ENCODE assay signal across 8 mouse cellular contexts in the genomic region with DNA sequence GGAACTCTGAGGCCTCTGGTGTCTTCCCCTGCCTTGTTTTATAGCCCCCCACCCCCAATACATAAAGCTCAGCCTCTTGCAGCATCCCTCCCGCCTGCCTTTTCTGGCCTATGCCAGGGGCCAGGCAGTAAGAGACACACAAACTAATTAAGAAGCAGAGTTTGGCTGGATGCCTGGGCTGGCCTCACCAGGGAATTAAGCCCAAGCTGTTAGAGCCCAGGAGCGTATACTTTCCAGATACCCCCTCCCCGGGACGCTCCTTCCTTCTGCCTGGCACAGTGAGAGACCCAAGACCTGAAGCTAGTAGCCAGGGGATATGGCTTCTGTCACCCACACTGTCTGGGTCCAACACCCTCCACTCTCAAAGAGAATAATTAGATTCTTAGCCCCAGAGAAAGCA.
DNase-seq lines count a peak whose midpoint lies in the region; ATAC-seq lines count a peak whose summit lies in the region.

No protein-coding gene starts in this region.

- peak; percentile 41 for DNase-seq in adrenal gland, postnatal 14 days
- no peak for DNase-seq in adrenal gland, postnatal 4 days (ENCODE audit: low spot score in 2 of 2)
- peak; percentile 45 for DNase-seq in lung, postnatal 10 days
- DNase-seq in lung, postnatal 25 days (ENCODE audit: low spot score): no peak
- DNase-seq in hindbrain, embryonic 11.5 days (ENCODE audit: low spot score): peak; percentile 26
- no peak for DNase-seq in liver, embryonic 13.5 days
- DNase-seq in urinary bladder, postnatal 4 days (ENCODE audit: low spot score in 2 of 2): no peak

- H3K4me3 ChIP-seq in hindbrain, embryonic 11.5 days (ENCODE audit: low read depth, low read length): peak overlapping the region; percentile 66
- H3K4me3 ChIP-seq in liver, embryonic 13.5 days (replicated peaks): peak overlapping the region; percentile 67
- peak overlapping the region; percentile 70 for H3K4me3 ChIP-seq in stomach, embryonic 16.5 days (replicated peaks; ENCODE audit: low read length)

- no peaks in the 10 kb centered on the region for H3K36me3 ChIP-seq in hindbrain, embryonic 11.5 days (ENCODE audit: control insufficient read depth, insufficient read depth, low read length)
- no peaks in the 10 kb centered on the region for H3K36me3 ChIP-seq in liver, embryonic 13.5 days
- no peaks in the 10 kb centered on the region for H3K36me3 ChIP-seq in stomach, embryonic 16.5 days (ENCODE audit: control insufficient read depth, insufficient read depth, low read length)

- peak overlapping the region; percentile 98 for H3K4me2 ChIP-seq in hindbrain, embryonic 11.5 days (replicated peaks; ENCODE audit: low read depth, low read length)
- H3K4me2 ChIP-seq in liver, embryonic 13.5 days: peak overlapping the region; percentile 93
- H3K4me2 ChIP-seq in stomach, embryonic 16.5 days (ENCODE audit: low read depth, low read length): peak overlapping the region; percentile 94

- peaks cover 19% of the 10 kb centered on the region for H3K4me1 ChIP-seq in hindbrain, embryonic 11.5 days (replicated peaks; ENCODE audit: control insufficient read depth, insufficient read depth, low read length)
- H3K4me1 ChIP-seq in liver, embryonic 13.5 days (replicated peaks): peaks cover 52% of the 10 kb centered on the region
- peaks cover 49% of the 10 kb centered on the region for H3K4me1 ChIP-seq in stomach, embryonic 16.5 days (ENCODE audit: control insufficient read depth, insufficient read depth, low read length)

- peak overlapping the region; percentile 81; the same call in 1 of the 2 replicates for H3K9ac ChIP-seq in hindbrain, embryonic 11.5 days (ENCODE audit: low read depth, low read length)
- peak overlapping the region; percentile 73 for H3K9ac ChIP-seq in liver, embryonic 13.5 days
- peak overlapping the region; percentile 80 for H3K9ac ChIP-seq in stomach, embryonic 16.5 days (ENCODE audit: low read length)

- 6% methylated on average over 4 of the region's 4 CpGs for WGBS in hindbrain, embryonic 11.5 days
- 17% methylated on average over 4 of the region's 4 CpGs for WGBS in liver, embryonic 13.5 days (ENCODE audit: insufficient replicate concordance)
- 15% methylated on average over 4 of the region's 4 CpGs for WGBS in stomach, embryonic 16.5 days

- no peaks in the 10 kb centered on the region for H3K9me3 ChIP-seq in hindbrain, embryonic 11.5 days (ENCODE audit: control insufficient read depth, low read length)
- no peaks in the 10 kb centered on the region for H3K9me3 ChIP-seq in liver, embryonic 13.5 days (replicated peaks)
- H3K9me3 ChIP-seq in stomach, embryonic 16.5 days (replicated peaks; ENCODE audit: control insufficient read depth, low read length): no peaks in the 10 kb centered on the region

- ATAC-seq in hindbrain, embryonic 11.5 days (ENCODE audit: low FRiP score): no peak
- ATAC-seq in liver, embryonic 13.5 days (ENCODE audit: low read depth): no peak
- ATAC-seq in stomach, embryonic 16.5 days (ENCODE audit: insufficient read depth, low FRiP score): no peak

- H3K27me3 ChIP-seq in hindbrain, embryonic 11.5 days (ENCODE audit: control insufficient read depth, insufficient read depth, low read length): peaks cover 39% of the 10 kb centered on the region
- peaks cover 81% of the 10 kb centered on the region for H3K27me3 ChIP-seq in liver, embryonic 13.5 days
- H3K27me3 ChIP-seq in stomach, embryonic 16.5 days (ENCODE audit: control insufficient read depth, insufficient read depth, low read length): peaks cover 33% of the 10 kb centered on the region

- no peak overlapping the region for H3K27ac ChIP-seq in hindbrain, embryonic 11.5 days (ENCODE audit: low read depth, low read length)
- H3K27ac ChIP-seq in liver, embryonic 13.5 days: no peak overlapping the region
- H3K27ac ChIP-seq in stomach, embryonic 16.5 days (ENCODE audit: low read length): no peak overlapping the region

Comparison
In these comparisons a context has a peak if more than half of its experiments do, and no peak if none do; other contexts are left out.
1. DNase-seq: peak in adrenal gland, postnatal 14 days (single experiment), lung, postnatal 10 days (single experiment) and hindbrain, embryonic 11.5 days (single experiment); none in adrenal gland, postnatal 4 days (0 of 2), lung, postnatal 25 days (single experiment), liver, embryonic 13.5 days (single experiment) and urinary bladder, postnatal 4 days (0 of 2).
2. Peak in every context shown above with its lines, with median percentiles within 50 percentile points of each other: H3K4me2 ChIP-seq, H3K4me3 ChIP-seq and H3K9ac ChIP-seq.